Mouse (Mus musculus) testis, adult 2 months (tissue): ENCODE results near the gene Mapkbp1.

Experiments used
- CTCF ChIP-seq: fragments of 200-500 bp; IDR thresholded peaks from 2 replicates; pipeline ENCODE4 v1.5.1; 2012; ENCODE audit warnings: low read depth, mild to moderate bottlenecking, inconsistent platforms, low read length, moderate library complexity; ENCODE audit not compliant: control insufficient read depth, insufficient read depth, insufficient replicate concordance
- POLR2A ChIP-seq: fragments of 200-500 bp; IDR thresholded peaks from 2 replicates; pipeline ENCODE4 v1.6.1; 2012; ENCODE audit warnings: low read depth, mild to moderate bottlenecking, inconsistent platforms, low read length, moderate library complexity; ENCODE audit not compliant: control insufficient read depth

DNA sequence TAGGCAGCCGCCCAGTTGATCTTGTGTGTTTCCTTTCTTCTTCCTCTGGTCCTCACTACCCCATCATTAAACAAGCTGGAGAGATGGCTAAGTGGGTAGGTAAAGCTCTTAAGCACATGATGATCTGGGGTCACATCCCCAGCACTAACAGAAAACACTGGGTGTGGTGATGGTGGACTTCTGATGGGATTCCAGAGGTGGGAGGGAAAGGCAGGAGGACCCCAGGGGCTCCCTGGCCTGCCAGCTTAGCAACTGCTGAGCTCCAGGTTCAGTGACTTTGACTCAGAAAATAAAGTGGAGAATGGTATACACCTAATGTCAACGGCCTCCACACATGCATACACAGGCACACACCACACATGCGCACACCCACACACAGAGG lies 55.4 kb downstream of the Mapkbp1 start:
- TF ChIP-seq CTCF, result no peak
- no peak for TF ChIP-seq POLR2A
